11 mouse cellular contexts compared by ENCODE assay signal in the genomic region with DNA sequence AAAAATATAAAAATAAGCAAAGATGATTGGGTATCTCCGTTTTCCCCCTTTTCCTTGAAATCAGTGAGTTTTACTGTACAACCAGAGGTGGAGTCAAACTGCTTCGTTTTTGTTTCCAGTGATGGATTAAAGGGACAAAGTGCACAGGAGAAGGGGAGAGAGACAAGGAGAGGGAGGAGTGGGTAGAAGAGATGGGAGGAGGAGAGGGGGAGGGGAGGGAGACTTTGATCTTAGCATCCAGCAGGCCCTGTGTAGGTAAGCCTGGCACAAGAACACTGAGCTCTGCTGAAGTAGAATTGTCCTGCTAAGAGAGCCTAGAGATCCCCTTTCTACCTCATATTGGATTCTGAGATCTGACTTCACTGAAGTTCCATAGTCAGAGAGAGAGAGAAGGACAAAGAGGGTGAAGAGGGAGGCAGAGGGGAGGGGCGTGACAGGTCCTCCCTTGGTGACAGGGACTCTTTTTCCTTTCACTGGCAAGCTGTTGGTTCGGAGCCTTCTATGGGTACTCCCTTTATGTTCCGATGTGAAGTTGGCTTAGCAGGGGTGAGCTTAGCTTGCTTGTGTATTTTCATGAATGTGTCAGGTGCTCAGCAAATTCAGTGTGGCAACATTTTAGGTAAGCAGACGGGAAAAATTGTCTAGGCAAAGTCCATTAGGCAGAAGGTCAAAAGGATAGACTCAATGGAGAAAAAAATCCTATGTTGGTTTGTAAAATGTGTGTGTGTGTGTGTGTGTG.
DNase-seq lines count a peak whose midpoint lies in the region; ATAC-seq and TF ChIP-seq lines count a peak whose summit lies in the region.
"Had no signal": no experiment of that assay in that cellular context is flagged by ENCODE, and none has a peak within 500 bp of the region (broad histone marks: within the 10 kb centered on the region; RNA-seq: fewer than 3 reads in every experiment).

No protein-coding gene starts in this region.

- no peaks in the 10 kb centered on the region for H3K9me3 ChIP-seq in hindbrain, embryonic 12.5 days (replicated peaks)
- H3K9me3 ChIP-seq in neural tube, embryonic 13.5 days = 0 out of 2 replicates have a peak, but pooled peaks cover 5% of the 10 kb centered on the region
- H3K9me3 ChIP-seq: lung, embryonic 15.5 days had no signal

- H3K4me2 ChIP-seq in hindbrain, embryonic 12.5 days (replicated peaks) = no peak overlapping the region
- no peak overlapping the region for H3K4me2 ChIP-seq in neural tube, embryonic 13.5 days
- H3K4me2 ChIP-seq: lung, embryonic 15.5 days had no signal

- no peak overlapping the region for H3K4me3 ChIP-seq in layer of hippocampus, adult 2 months
- H3K4me3 ChIP-seq in hindbrain, embryonic 12.5 days = no peak overlapping the region
- no peak overlapping the region for H3K4me3 ChIP-seq in neural tube, embryonic 13.5 days
- H3K4me3 ChIP-seq: lung, embryonic 15.5 days; myocyte had no signal

- peak overlapping the region; percentile 53; the same call in 1 of the 2 replicates for H3K27ac ChIP-seq in layer of hippocampus, adult 2 months
- peak overlapping the region; percentile 62 for H3K27ac ChIP-seq in hindbrain, embryonic 12.5 days
- H3K27ac ChIP-seq in neural tube, embryonic 13.5 days (replicated peaks) = peak overlapping the region; percentile 19; the same call in 1 of the 2 replicates
- H3K27ac ChIP-seq: lung, embryonic 15.5 days had no signal

- no peaks in the 10 kb centered on the region for H3K36me3 ChIP-seq in hindbrain, embryonic 12.5 days
- H3K36me3 ChIP-seq in neural tube, embryonic 13.5 days = no peaks in the 10 kb centered on the region
- H3K36me3 ChIP-seq: lung, embryonic 15.5 days had no signal

- TF ChIP-seq CTCF in layer of hippocampus, adult 2 months (conservative IDR thresholded peaks at IDR 0.05) = no peak

- peaks cover 18% of the 10 kb centered on the region for H3K4me1 ChIP-seq in hindbrain, embryonic 12.5 days
- H3K4me1 ChIP-seq in neural tube, embryonic 13.5 days (replicated peaks) = peaks cover 12% of the 10 kb centered on the region

- H3K27me3 ChIP-seq in hindbrain, embryonic 12.5 days = no peaks in the 10 kb centered on the region
- no peaks in the 10 kb centered on the region for H3K27me3 ChIP-seq in neural tube, embryonic 13.5 days
- H3K27me3 ChIP-seq: lung, embryonic 15.5 days had no signal

- H3K9ac ChIP-seq in hindbrain, embryonic 12.5 days = no peak overlapping the region
- H3K9ac ChIP-seq in neural tube, embryonic 13.5 days = no peak overlapping the region
- H3K9ac ChIP-seq: lung, embryonic 15.5 days had no signal

- ATAC-seq in hindbrain, embryonic 12.5 days (ENCODE audit: low FRiP score) = peak; percentile 74
- ATAC-seq in neural tube, embryonic 13.5 days (ENCODE audit: low read depth) = peak; percentile 50; the same call in 1 of the 2 replicates

- intact Hi-C loops in left cerebral cortex, postnatal 10 days (cut with DNase I) = no loop called here

- 21% methylated on average over 6 of the region's 6 CpGs for WGBS in hindbrain, embryonic 12.5 days
- WGBS in neural tube, embryonic 13.5 days = 27% methylated on average over 6 of the region's 6 CpGs

- DNase-seq in layer of hippocampus, adult 2 months (ENCODE audit: low spot score in 2 of 2) = no peak
- no peak for DNase-seq in layer of hippocampus, adult 9-11 months
- peak; percentile 47 for DNase-seq in kidney, postnatal 36 days
- DNase-seq in left cerebral cortex, postnatal 10 days (ENCODE audit: extremely low spot score in 1 of 2, low spot score in 2 of 2) = no peak
- no peak for DNase-seq in left cerebral cortex, adult 8-10 months (ENCODE audit: low spot score in 2 of 2)
- DNase-seq in adrenal gland, adult 8-10 months = no peak
- DNase-seq: right cerebral cortex, postnatal 25 days had no signal

Comparison
In these comparisons a context has a peak if more than half of its experiments do, and no peak if none do; other contexts are left out.
1. DNase-seq: peak in kidney, postnatal 36 days (2 of 2); none in layer of hippocampus, adult 2 months (0 of 2), layer of hippocampus, adult 9-11 months (single experiment), left cerebral cortex, postnatal 10 days (0 of 2), left cerebral cortex, adult 8-10 months (0 of 2) and adrenal gland, adult 8-10 months (single experiment).
2. Peak in every context shown above with its lines, with median percentiles within 50 percentile points of each other: H3K27ac ChIP-seq.